Mouse (Mus musculus) megakaryocyte, embryonic 14.5 days (primary cell): ENCODE measurements around the gene Rasd1.

Experiments
- FLI1 ChIP-seq: IDR thresholded peaks from 2 replicates; pipeline ENCODE4 v1.6.1; 2012; ENCODE audit warnings: low read length, inconsistent platforms, mixed read lengths
- GATA1 ChIP-seq: IDR thresholded peaks from 3 replicates; pipeline ENCODE4 v1.6.1; 2012; ENCODE audit warnings: mixed read lengths, low read length, inconsistent platforms, borderline replicate concordance

DNA sequence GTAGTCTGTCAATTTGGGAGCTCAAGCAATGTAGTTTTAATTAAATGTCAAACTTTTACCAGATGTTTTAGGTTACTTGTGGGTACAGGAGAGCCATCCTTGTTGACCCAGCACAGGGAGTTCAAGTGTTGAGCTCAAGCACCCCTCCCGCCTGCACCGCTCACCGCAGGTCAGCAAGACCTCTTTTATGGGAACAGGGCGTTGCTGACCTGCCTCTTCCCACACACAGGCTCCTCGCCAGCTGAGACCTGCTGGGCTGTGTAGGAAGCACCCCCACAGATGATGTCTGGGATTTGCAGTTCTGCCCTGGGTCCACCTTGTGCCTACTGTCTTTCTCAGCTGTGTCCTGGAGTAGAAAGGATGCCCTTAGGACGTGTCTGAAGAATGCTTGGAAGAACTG is 8.0 kb downstream of the Rasd1 start:
- no peak for TF ChIP-seq GATA1
- TF ChIP-seq FLI1 = no peak
